Mouse (Mus musculus) lung, postnatal 0 days (tissue): Measurements from ENCODE around the gene Gpatch3.

Experiments
- CTCF ChIP-seq: IDR thresholded peaks from 2 replicates; pipeline ENCODE4 v1.5.1; 2016; ENCODE audit warnings: antibody characterized with exemption, mild to moderate bottlenecking
- EP300 ChIP-seq: IDR thresholded peaks from 2 replicates; pipeline ENCODE4 v1.6.1; 2016; ENCODE audit warnings: antibody characterized with exemption, mild to moderate bottlenecking, control low read depth

- no peak for TF ChIP-seq CTCF
- TF ChIP-seq EP300, result no peak
Observed at GRCm38 (mm10) chr4:133622161-133622695, 47.7 kb downstream of the Gpatch3 start.
